Mouse (Mus musculus) testis, adult 2 months (tissue): ENCODE data around the gene Spock1.

Source experiments
- CTCF ChIP-seq: fragments of 200-500 bp; IDR thresholded peaks from 2 replicates; pipeline ENCODE4 v1.5.1; 2012; ENCODE audit warnings: low read depth, mild to moderate bottlenecking, inconsistent platforms, low read length, moderate library complexity; ENCODE audit not compliant: control insufficient read depth, insufficient read depth, insufficient replicate concordance
- POLR2A ChIP-seq: fragments of 200-500 bp; IDR thresholded peaks from 2 replicates; pipeline ENCODE4 v1.6.1; 2012; ENCODE audit warnings: low read depth, mild to moderate bottlenecking, inconsistent platforms, low read length, moderate library complexity; ENCODE audit not compliant: control insufficient read depth

DNA sequence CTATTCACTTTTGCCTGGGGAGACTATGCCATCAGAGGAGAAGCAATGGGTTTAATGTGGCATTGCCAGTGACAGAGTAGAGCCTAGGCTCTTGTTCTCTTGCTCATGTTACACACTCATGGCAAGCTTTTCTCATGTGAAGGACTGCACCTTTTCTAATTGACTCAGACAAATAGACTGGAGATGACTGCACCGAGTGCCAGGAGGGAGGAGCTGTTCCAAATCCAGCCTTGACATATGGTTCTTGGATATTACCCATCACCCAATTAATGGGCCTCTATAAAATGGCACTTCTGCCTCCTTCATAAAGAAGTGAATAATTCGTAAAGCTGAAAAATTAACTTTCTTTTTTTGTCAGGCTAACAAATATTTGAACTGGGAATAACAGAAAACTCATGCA is 259.3 kb downstream of the Spock1 start:
- TF ChIP-seq CTCF (no peak), POLR2A (no peak)
